Mouse (Mus musculus): ENCODE measurements around the gene Foxa2.

- TF ChIP-seq CTCF (IDR thresholded peaks at IDR 0.05; ENCODE audit: low read depth) (no peak), EP300 (optimal IDR thresholded peaks at IDR 0.05) (no peak)
Measured at GRCm38 (mm10) chr2:148041381-148041780, 5.4 kb downstream of the Foxa2 start.
